Mouse (Mus musculus) CD8-positive naive resting alpha-beta T cell, adult 2 months (primary cell): ENCODE measurements around the gene Il17d.

ENCODE experiments used
- DNase-seq, 2 experiments: peaks; one replicate each; pipeline ENCODE4 v3.0.0; 2022; ENCODE audit warnings: low read depth in 2 of 2, low spot score in 2 of 2

The Il17d gene

DNA sequence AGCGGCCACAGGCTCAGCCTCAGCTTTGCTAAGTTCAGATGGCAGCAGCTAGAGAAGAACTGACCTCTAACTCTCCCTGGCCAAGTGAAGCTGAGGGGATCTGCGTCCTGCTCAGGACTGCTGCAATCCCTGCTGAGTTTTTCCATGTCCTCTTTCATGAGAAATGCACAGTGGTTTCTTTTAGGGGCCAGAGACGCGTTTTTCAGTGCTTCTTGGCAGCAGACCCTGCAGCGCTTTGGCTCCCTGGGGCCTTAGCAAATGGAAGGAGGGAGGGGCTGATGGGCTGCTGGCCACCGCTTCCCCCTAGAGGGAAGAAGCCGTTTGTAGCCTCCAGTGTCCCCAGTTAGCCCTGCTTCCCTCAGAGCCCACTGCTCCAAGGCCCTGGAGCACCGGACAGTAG, 10.4 kb downstream of the Il17d start:
- DNase-seq, result no peak

DNA sequence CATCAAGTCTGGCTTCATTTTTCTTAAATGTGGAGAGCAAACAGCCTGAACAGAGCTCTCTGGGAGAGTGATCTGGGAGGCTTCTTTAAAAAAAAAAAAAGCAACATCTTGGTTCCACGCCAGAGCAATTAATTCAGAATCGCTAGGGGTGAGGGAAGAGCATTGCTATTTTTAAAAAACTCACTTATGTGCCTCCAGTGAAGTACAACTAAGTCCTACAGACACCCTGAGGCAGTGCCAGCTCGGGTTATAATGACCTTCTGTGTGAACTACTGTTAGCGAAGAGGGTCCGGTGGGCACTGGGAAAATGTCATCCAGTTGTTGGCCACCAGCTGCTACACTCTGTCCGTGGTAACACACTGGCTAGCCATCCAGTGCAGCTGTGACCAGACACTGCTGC, 11.1 kb downstream of the Il17d start:
- DNase-seq, result no peak

DNA sequence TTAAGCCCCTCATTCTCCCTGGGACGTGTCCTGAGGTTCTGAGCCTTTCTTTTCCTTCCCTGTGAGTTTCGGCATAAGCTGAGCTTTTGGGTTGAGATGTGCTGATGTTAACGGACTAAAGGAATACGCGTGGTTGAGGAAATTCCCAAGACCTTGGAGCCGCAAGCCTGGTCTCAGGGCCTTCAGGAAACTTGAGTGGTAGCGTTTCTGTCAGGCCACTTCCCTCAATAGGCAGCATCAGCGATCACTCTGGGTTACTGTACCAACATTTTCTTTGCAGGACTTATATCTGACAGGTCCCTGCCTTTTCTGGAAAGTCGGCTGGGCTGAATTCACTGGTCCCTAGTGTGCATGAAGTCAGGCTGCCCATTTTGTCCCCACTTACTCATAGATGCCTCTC, 12.2 kb downstream of the Il17d start:
- no peak for DNase-seq

DNA sequence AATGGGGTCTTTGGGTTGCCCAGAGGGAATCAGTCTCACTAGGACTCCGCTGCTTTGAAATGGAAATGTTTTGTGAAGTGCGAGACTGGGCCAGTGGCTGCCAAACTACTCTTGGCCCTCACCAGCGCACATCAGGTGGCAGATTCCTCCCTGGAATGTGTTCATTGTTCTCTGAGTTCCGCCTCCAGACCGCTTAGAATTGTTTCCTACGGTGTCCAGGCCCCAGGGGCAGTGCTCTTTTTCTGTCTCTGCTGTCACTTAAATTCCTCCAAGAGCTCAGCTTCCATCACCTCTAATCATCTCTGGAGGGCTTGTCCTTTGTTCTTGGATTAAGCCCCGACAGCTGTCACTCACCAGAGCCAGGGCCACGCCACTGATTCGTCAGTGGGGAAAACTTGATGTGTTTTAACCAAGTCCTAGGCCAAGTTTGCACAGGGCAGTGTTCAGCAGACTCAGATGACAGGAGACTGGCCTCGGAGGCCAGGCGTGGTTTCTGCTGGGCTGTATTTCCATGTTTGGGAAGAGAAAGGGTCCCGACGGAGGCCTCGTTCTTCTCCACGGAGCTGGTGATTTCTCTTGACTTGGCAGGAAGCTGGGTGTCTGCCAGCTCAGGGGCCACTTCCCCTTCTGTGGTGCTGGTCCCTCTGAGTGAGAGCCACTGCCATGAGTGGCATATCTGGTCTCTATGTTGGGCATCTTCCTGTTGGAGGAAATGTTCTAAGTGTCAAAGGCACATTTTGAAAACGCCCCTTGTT, 12.9 kb downstream of the Il17d start:
- no peak for DNase-seq

DNA sequence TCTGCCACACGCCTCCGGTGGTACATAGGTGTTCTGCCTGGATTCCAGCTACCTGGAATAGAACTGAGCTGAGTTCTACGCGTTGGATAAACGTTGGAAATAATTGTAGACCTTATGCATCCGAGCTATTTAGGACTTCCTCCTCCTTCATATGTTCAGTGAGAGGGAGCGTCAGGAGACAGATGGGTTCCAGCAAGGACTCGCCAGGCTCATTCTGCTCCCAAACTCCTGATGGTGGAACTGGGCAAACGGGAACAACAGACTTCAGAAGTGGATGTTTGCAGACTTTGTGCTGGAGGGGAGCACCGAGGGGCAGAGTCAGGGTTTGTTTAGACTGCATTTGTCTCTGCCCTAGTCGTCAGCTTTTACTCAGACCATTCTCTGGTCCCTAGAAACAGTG, 16.1 kb downstream of the Il17d start:
- no peak for DNase-seq

DNA sequence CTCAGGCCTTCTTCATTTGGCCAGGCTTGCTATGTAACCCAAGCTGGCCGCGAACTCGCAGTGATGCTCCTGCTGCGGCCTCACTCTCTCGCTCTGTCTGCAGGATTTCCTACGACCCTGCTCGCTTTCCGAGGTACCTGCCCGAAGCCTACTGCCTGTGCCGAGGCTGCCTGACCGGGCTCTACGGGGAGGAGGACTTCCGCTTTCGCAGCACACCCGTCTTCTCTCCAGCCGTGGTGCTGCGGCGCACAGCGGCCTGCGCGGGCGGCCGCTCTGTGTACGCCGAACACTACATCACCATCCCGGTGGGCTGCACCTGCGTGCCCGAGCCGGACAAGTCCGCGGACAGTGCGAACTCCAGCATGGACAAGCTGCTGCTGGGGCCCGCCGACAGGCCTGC, 17.7 kb downstream of the Il17d start:
- no peak for DNase-seq

DNA sequence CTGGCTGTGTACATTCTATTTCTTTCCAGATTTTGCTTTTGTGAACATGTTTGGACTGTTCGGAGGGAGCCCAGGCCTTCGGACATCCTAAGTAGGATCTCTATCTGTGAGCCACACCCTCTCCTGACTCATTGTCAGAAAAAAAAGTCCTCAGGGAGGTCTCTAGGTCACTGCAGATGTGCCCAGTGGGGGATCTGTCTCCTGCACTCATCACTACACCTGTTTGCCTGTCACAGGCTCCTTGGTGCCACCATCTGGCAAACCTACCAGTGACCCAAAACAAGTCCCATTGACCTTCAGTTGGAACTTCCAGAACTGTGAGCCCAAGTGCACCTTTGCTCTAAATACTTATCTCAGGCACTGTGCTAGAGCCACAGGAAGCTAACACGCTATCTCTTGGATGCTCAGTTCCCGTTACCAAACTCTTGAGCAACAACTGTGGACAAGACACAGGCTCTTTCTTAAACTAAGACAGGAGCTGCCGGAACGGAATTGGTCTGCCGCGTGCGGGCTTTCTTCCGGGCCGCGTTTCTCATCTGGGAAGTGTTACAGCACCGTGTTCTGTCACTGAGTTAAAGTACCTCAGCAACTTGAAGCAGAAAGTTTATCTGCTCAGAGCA, 19.0 kb downstream of the Il17d start:
- DNase-seq, result no peak

DNA sequence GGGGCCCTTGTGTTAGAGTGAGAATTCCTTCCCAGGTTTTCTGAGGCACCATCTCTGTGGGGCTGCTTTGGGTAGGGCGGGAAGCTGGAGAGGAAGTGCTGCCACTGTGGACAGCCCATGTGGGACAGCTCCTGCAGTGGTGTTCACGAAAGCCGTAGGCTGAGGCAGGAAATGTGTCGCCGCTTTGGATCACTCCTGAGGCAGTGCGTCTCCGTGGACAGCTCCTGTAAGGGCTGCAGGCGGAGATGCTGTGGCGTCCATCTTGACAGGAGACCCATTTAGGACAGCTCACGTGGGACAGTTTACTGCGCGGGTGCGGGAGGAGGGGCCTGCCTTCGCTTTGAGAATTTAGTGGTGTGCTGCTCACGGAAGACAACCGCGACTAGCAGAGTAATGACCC, 20.9 kb downstream of the Il17d start:
- DNase-seq, result no peak

DNA sequence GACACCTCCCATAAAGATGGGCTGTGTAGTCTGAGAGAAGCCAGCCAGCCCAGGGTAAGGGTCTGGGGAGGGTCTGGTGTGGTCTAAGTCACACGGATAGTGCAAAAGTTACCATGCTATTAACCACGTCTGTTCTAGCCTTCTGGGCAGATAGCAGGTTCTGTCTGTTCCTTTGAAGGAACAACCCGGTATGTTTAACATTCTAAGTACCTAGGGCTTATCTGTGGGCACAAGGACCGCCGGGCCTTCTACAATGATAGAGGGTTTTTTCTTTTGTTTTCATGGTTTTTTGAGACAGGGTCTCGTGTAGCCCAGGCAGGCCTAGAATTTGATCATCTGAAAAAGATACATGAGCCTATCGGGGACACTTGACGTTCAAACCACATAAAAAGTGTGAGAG, 21.6 kb downstream of the Il17d start:
- DNase-seq, result no peak

DNA sequence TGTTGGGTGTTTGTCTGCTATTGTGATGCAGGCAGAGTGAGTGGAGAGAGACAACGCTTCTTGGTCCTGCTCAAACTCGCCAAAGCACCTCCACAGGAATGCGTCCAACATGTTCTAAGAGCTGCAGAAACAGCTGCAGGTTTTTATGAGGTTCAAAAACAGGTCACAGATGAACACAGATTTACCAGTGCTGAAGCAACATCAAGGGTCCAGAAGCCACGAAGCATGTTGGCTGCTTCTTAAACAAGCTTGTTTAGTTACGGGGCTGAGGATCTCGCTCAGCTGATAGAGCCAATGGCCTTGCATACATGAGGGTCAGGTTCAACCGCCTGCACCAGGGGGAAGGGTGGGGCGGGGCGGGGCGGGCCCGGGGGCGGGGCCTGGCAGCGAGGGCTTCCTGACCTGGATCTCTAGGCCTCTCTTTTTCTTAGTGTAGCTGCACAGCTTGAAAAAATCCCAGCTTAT, 22.0 kb downstream of the Il17d start:
- no peak for DNase-seq

DNA sequence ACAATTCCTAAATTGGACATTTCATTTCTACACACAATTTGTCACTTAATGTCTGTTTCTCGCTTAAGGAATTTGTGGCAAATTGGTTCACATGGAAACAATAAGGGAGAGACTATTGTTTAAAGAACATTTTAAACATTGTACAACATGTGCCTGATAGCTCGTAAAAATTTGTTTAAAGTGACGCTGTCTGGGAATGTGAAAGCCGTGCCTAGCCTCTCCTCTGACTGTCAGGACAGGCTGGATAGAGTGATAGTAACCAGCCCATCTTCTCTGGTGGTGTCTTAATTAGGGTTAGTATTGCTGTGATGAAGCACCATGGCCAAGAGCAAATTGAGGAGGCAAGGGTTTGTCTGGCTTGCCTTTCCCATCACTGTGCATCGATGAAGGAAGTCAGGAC, 22.5 kb downstream of the Il17d start:
- DNase-seq, result no peak

DNA sequence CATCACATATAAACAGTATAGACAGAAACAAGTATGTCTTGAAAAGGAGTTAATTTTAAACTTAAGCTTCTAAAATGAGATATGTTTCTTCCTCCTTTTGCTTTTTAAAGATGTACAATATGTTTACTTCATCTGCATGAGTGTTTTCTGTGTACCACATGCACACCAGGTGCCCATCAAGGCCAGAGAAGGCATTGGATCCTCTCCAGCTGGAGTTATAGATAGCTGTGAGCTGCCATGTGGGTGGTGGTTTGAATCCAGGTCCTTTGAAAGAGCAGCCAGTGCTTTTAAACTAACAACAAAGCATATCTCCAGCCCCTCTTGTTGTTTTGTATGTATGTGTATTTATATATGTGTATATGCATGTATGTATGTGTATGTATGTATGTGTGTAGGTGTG, 28.4 kb downstream of the Il17d start:
- no peak for DNase-seq

DNA sequence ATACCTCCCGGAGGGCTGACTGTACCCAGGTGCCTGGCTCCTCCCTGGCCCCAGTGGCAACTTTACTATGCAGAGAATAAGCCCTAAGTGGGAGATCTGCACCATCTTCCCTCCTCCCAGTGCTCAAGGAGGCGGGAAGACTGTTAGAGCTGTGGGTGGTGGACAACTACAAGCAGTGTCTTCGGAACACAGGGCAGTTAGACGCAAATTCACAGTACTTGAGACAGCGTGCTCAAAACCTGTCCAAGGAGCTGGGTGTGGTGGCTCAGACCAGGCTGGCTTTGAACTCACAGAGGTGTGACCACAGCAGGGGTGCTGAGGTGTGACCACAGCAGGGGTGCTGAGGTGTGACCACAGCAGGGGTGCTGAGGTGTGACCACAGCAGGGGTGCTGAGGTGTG, 29.9 kb downstream of the Il17d start:
- no peak for DNase-seq

DNA sequence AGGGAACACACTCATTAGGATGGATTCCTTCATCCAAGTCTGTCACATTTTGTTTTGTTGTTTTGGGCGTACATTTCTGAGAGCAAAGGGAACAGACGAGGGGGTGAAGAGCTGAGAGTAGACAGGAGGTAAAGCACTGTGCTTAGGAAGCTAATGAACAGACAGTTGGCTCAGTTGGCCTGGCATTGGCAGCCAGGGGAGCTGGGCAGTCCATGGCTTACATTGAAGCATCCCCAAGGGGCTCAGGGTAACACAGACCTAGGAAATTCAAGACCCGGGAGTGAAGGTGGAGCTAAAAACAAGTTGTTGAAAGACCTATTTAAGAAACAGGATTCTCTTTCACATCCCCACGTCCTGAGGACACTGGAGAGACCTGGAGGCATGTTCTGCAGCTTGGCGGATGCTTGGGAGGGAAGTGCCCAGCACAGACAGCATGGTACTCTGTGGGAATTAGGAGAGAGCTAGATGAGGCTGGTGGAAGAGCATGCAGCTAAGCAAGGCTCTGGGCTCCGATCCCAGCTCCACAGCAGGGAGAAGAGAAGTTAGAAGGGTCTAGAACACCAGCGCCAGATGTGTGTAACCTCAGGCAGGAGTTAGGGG, 31.0 kb downstream of the Il17d start:
- no peak for DNase-seq

DNA sequence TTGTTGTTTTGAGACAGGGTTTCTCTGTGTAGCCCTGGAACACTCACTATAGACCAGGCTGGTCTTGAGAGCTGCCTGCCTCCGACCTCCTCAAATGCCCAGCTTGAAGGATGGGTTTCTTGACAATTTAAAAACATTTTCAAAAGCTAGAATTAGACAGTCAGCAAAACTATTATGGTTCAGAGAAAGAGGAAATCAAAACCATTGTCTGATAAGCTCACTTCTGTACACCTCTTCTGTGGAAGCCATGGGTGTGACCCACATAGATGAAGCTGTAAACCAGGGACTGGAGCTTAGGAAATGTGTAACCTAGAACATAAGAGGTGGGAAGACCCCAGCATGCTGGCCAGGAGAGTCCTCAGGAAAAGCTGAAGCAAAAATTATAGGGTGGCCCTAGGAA, 32.3 kb downstream of the Il17d start:
- no peak for DNase-seq

DNA sequence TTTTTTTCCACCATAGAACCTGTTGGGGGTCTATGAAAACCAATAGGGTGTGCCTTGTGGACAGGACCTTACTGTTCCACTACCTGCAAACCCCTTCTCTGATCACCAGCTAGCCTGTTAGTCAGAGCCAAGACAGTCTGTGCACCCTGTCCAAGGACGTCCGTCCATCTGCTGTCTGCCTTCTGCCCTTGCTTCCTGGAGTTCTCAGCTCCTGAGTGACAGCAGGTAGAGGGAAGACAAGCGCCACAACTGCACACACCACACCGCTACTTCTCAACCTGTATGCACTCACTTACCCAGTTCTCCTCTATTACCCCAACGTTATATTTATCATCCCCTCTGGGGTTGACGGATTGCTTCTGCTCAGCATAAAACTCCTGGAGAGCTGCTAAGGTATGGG, 41.0 kb downstream of the Il17d start:
- DNase-seq, result no peak

DNA sequence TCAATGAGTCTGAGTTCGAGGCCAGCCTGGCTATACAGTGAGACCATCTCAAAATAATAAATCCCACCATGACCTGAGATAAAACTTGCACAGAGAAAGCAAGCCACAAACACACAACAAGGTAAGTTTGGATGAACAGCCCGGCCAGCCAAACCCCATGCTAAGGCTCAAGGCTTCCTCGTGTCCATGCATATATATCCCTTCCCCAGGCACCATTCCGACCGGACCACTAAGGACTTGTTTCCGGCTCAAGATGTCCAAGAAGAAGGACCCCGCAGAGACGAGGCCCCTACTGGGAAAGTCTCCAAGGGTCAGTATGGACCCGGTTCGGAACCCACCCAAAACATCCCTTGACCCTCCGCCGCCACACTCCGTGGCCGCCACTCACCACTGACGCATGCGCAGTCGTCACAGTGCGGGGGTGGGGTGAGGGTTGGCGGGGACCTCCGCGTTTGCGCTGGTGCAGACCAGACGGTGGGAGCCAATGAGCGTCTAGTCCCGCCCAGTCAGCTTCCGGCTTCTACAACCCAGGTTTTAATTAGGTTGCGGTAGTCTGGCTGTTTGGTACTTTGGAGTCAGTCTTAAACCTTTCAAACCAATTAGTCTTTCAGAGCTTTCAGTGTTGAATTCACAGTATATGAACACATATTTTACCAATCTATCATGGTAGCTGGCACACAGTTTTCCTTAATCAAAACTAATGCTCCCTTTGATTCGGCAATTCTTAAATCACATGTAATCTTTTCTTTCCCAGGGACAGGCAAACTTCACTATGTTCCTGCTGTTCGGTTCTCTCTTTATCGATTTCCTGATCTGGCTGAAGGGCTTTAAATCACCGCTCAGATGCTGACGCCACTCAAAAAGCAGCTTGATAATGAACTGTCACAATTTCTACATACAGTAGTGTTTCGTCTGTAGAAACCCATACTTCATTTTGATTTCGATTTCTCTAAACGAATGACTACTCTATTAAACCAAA, 46.9 kb downstream of the Il17d start, which contains the start of gene Eef1akmt1:
Gene Eef1akmt1, minus strand, starts transcription at position 458 of the 979 bp plus-strand sequence.
- DNase-seq, result peak; percentile 85 to 88

DNA sequence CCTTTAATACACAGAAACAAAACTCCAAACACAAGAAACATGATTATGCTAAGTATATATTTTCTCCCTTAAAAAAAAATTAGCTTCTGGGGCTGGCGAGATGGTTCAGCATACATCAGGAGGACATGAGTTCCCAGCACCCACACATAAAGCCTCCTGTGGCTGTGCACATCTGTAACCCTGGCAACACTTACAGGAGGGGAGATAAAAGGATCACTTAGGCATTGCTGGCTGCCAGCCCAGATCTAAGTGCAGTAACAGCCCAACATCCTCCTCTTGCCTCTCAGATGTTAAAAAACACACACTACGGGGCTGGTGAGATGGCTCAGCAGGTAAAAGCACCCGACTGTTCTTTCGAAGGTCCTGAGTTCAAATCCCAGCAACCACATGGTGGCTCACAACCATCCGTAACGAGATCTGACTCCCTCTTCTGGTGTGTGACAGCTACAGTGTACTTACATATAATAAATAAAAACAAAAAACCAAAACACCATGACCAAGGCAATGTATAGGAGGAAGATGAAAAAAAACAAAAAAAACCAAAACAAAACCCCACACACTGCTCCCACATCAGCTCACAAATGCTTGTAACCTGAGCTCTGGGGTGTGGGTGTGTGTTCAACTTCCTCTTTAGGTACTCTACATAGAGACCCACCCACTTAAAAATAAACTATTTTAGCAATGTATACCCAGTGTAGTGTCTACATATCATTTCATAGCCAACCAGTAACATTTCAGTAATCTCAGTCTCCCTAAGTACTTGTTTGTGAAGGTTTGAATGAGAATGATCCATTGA, 50.4 kb downstream of the Il17d start:
- DNase-seq, result no peak

DNA sequence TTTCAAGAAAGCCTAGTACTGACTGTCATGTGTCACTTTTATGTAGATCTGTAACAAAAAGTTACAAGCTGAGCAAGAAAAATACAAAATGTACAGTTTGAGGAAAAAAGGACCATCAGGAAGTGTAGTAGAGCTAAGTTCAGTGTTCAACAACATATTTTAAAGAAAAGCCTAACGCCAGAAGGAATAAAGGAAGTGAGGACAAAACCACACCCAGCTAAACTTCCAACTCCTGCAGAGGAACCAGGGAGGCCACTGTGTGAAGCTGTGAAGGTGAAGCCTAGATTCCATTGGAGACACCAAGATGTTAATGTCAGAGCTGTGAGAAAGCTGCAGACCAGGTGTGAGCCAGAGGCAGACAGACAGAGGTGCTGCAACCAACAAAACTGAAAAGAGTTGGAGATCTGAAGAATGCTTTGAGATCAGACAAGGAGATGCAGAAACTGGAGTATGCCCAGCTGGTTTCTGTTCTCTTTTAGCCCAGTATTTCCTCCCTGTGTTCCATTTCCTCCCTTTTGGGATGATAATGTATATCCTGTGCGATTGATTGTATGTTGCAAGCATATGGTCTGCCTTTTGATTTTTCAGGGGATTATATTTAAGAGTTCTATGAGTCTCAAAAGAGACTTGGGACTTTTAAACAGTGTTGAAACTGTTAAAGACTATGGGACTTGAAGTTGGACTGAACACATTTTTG, 51.9 kb downstream of the Il17d start:
- no peak for DNase-seq

DNA sequence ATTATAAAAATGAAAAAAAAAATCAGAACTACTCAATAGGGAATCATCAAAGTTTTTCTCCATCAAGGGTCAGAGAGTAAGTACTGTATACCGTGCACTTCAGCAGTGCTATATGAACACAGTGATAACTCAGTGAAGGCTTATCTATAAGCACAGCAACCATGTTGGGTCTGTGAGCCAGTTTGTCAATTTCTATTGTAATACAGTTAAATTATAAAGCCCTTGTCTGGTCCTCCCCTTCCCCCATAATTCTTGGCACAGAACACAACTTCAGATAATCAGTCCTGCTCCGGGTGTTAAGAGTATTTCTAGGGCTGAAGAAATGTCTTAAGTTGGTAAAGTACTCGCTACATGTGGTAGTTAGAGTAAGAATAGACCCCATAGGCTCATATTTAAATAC, 67.3 kb downstream of the Il17d start:
- DNase-seq, result no peak
